Mouse (Mus musculus): ENCODE measurements at regions not wholly inside any gene's neighbourhood (a gene's known extent, or its start where the extent isn't known, plus 50 kb on each side); places are given as distances from the start of the nearest gene placed in this dataset.

- ATAC-seq (ENCODE audit: extremely low read depth, insufficient number of reproducible peaks, low FRiP score, poor library complexity, severe bottlenecking) = no peak
Observed at GRCm38 (mm10) chr3:143575737-143576136, 629.3 kb downstream of the Lmo4 start.

GRCm38 (mm10) chr3:143574035-143574864 lies 630.8 kb downstream of the Lmo4 start:
- ATAC-seq (ENCODE audit: extremely low read depth, insufficient number of reproducible peaks, low FRiP score, poor library complexity, severe bottlenecking) = no peak

- no peak for ATAC-seq (ENCODE audit: extremely low read depth, insufficient number of reproducible peaks, low FRiP score, poor library complexity, severe bottlenecking)
Observed at GRCm38 (mm10) chr3:143569930-143570329, 635.1 kb downstream of the Lmo4 start.

- ATAC-seq (ENCODE audit: extremely low read depth, insufficient number of reproducible peaks, low FRiP score, poor library complexity, severe bottlenecking) = no peak
Observed at GRCm38 (mm10) chr3:143565067-143565466, 640.0 kb downstream of the Lmo4 start.

GRCm38 (mm10) chr3:143542811-143543210 lies 661.0 kb upstream of the Pkn2 start:
- no peak for ATAC-seq (ENCODE audit: extremely low read depth, insufficient number of reproducible peaks, low FRiP score, poor library complexity, severe bottlenecking)

GRCm38 (mm10) chr3:143527982-143528381 lies 646.2 kb upstream of the Pkn2 start:
- no peak for ATAC-seq (ENCODE audit: extremely low read depth, insufficient number of reproducible peaks, low FRiP score, poor library complexity, severe bottlenecking)

GRCm38 (mm10) chr3:143527274-143527673 lies 645.5 kb upstream of the Pkn2 start:
- no peak for ATAC-seq (ENCODE audit: extremely low read depth, insufficient number of reproducible peaks, low FRiP score, poor library complexity, severe bottlenecking)

GRCm38 (mm10) chr3:143512517-143513249 lies 630.9 kb upstream of the Pkn2 start:
- ATAC-seq (ENCODE audit: extremely low read depth, insufficient number of reproducible peaks, low FRiP score, poor library complexity, severe bottlenecking) = no peak

- ATAC-seq (ENCODE audit: extremely low read depth, insufficient number of reproducible peaks, low FRiP score, poor library complexity, severe bottlenecking) = no peak
Observed at GRCm38 (mm10) chr3:143509531-143509930, 627.7 kb upstream of the Pkn2 start.

- ATAC-seq (ENCODE audit: extremely low read depth, insufficient number of reproducible peaks, low FRiP score, poor library complexity, severe bottlenecking) = no peak
Observed at GRCm38 (mm10) chr3:143508280-143508679, 626.5 kb upstream of the Pkn2 start.

GRCm38 (mm10) chr3:143501017-143501416 lies 619.2 kb upstream of the Pkn2 start:
- no peak for ATAC-seq (ENCODE audit: extremely low read depth, insufficient number of reproducible peaks, low FRiP score, poor library complexity, severe bottlenecking)

GRCm38 (mm10) chr3:143495389-143495788 lies 613.6 kb upstream of the Pkn2 start:
- ATAC-seq (ENCODE audit: extremely low read depth, insufficient number of reproducible peaks, low FRiP score, poor library complexity, severe bottlenecking) = no peak

- no peak for ATAC-seq (ENCODE audit: extremely low read depth, insufficient number of reproducible peaks, low FRiP score, poor library complexity, severe bottlenecking)
Observed at GRCm38 (mm10) chr3:143477916-143478610, 596.3 kb upstream of the Pkn2 start.

- ATAC-seq (ENCODE audit: extremely low read depth, insufficient number of reproducible peaks, low FRiP score, poor library complexity, severe bottlenecking) = no peak
Observed at GRCm38 (mm10) chr3:143475461-143475860, 593.7 kb upstream of the Pkn2 start.

- no peak for ATAC-seq (ENCODE audit: extremely low read depth, insufficient number of reproducible peaks, low FRiP score, poor library complexity, severe bottlenecking)
Observed at GRCm38 (mm10) chr3:143447005-143447709, 565.4 kb upstream of the Pkn2 start.

- ATAC-seq (ENCODE audit: extremely low read depth, insufficient number of reproducible peaks, low FRiP score, poor library complexity, severe bottlenecking) = no peak
Observed at GRCm38 (mm10) chr3:143417401-143417800, 535.6 kb upstream of the Pkn2 start.

GRCm38 (mm10) chr3:143411655-143412054 lies 529.9 kb upstream of the Pkn2 start:
- ATAC-seq (ENCODE audit: extremely low read depth, insufficient number of reproducible peaks, low FRiP score, poor library complexity, severe bottlenecking) = no peak

- ATAC-seq (ENCODE audit: extremely low read depth, insufficient number of reproducible peaks, low FRiP score, poor library complexity, severe bottlenecking) = no peak
Observed at GRCm38 (mm10) chr3:143398966-143399365, 517.2 kb upstream of the Pkn2 start.

- no peak for ATAC-seq (ENCODE audit: extremely low read depth, insufficient number of reproducible peaks, low FRiP score, poor library complexity, severe bottlenecking)
Observed at GRCm38 (mm10) chr3:143384357-143384756, 502.6 kb upstream of the Pkn2 start.
